Mouse (Mus musculus) liver, postnatal 0 days (tissue): ENCODE measurements around the gene Camta2.

ENCODE experiments used
- CTCF ChIP-seq: sonication (generic); IDR thresholded peaks from 2 replicates; pipeline ENCODE4 v1.5.1; 2016; ENCODE audit warnings: antibody characterized with exemption, low read depth
- EP300 ChIP-seq: IDR thresholded peaks from 2 replicates; pipeline ENCODE4 v1.6.1; 2016; ENCODE audit warnings: antibody characterized with exemption, low read depth, mild to moderate bottlenecking

DNA sequence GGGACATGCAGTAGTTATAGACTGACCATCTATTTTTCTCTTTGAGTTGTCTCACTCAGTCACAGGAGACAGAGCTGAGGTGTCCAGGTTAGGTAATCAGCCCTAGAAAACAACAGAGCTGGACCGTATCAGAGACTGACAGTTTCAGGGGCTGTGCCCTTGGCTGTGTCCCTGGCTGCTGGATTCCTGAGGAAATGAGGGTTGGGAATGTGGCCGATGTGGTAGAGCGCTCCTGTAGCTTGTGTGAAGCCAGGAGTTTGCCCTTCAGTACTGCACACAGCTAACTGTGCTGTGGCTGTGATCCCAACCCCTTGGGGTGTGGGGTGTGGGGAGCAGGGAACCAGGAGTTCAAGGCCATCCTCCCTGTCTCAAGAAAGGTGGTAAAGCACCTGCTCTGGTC is 33.2 kb upstream of the Camta2 start:
- TF ChIP-seq CTCF: no peak
- TF ChIP-seq EP300: no peak
